Mouse (Mus musculus): Measurements from ENCODE around the gene Chrne.

DNA sequence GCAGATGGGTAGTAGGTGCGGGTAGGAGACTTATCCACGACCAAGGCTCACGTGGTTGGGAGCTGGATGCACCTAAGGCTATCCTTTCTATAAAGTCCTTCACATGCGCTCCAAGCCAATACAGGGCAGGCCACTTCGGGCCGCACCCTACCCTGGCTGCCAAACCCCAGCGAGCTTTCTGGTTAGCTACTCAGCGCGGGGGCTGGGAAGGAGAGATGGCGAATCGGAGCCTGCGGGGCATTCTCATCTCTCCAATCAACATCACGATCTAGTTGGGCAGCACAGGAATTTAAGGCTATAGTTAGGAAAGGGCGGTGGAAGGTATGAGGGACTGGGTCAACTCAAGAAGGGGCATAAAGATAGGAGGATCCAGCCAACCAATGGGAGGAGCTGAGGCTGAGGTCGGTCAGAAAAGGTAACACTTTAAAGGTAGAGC lies 49.3 kb upstream of the Chrne start:
- TF ChIP-seq POLR2A (IDR thresholded peaks at IDR 0.05; ENCODE audit: borderline replicate concordance, extremely low read depth, insufficient read depth, insufficient read length, poor library complexity, severe bottlenecking) (no peak), CTCF (IDR thresholded peaks at IDR 0.05; ENCODE audit: borderline replicate concordance, extremely low read depth, insufficient read depth, insufficient read length) (no peak)
